Mouse (Mus musculus) inflammation-experienced regulatory T-cells, adult 16 weeks (primary cell): ENCODE results near the gene Olfr800. TPM values are rescaled to one million over a fixed set of nuclear protein-coding genes. Genes with fewer than 3 reads are reported as not detected.

Experiments used
- polyA plus RNA-seq: library from polyadenylated mRNA; unstranded; fragments of 100-300 nt; shearing (Covaris generic); gene quantifications from one replicate; pipeline ENCODE4 v1.2.1, GENCODE M21; 2017

Gene Olfr800
- polyA plus RNA-seq, result not detected

GRCm38 (mm10) chr10:129657394-129657793, at the start of gene Olfr800:
TSS of gene Olfr800 (plus strand) at chr10:129657694.

GRCm38 (mm10) chr10:129612470-129612869, 45.0 kb upstream of the Olfr800 start, which contains the start of gene Olfr796:
TSS of gene Olfr796 (minus strand) at chr10:129612570.

DNA sequence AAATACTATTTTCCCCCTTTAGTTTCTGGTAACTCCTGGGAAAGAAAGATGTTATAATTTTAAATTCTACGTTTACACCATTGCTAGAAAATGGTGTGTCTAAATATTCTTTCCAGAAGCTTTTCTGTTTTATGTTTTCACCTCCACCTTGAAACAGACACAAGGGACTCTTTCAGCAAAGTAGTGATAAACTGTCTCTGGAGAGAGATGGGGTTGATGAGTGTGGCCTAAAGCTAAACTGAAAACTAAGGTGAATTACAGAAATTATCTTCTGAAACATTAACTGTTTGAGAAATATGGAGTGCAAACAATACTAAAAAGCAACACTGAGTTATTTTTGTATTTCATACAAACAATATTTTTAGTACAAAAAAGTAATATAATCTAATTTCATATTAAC, 29.7 kb upstream of the Olfr800 start, which contains the start of gene Olfr798:
TSS of gene Olfr798 (minus strand) at position 101 of the 400 bp plus-strand sequence.

DNA sequence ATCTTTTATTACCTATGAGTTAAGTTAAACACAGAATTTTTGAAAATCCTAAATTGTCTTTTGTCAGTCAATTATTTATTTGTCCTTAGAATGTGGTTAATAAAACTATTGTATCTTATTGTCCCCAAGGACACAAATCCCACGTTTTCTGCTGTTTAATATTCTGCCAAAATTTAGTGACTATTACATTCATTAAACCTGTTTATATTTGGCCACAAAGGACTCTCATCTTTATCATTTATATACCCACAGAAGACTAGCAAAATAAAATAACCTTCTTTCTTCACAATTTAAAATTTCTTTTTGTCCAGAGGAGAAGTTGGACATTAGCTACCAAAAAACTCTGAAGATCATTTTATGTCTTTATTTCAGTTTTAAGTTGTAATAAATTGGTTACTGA, 20.3 kb upstream of the Olfr800 start, which contains the start of gene Olfr799:
TSS of gene Olfr799 (plus strand) at position 301 of the 400 bp plus-strand sequence.

GRCm38 (mm10) chr10:129673765-129674164, 16.3 kb downstream of the Olfr800 start, which contains the start of gene Olfr801:
TSS of gene Olfr801 (minus strand) at chr10:129673865.

GRCm38 (mm10) chr10:129688069-129688468, 30.6 kb downstream of the Olfr800 start, which contains the start of gene Olfr802:
TSS of gene Olfr802 (minus strand) at chr10:129688169.

GRCm38 (mm10) chr10:129694186-129694585, 36.7 kb downstream of the Olfr800 start, which contains the start of gene Olfr803:
TSS of gene Olfr803 (minus strand) at chr10:129694286.

GRCm38 (mm10) chr10:129702910-129703309, 45.4 kb downstream of the Olfr800 start, which contains the start of gene Olfr804:
TSS of gene Olfr804 (plus strand) at chr10:129703210.

Other genes with a start within 250 kb of the Olfr800 start
- gene Olfr786, start 230.4 kb upstream of the Olfr800 start, polyA plus RNA-seq, result not detected
- gene Olfr787, start 195.8 kb upstream of the Olfr800 start, polyA plus RNA-seq, result 0.07 TPM
- gene Olfr788, start 186.7 kb upstream of the Olfr800 start, polyA plus RNA-seq, result not detected
- gene Olfr789, start 172.9 kb upstream of the Olfr800 start, polyA plus RNA-seq, result not detected
- gene Olfr790, start 159.2 kb upstream of the Olfr800 start, polyA plus RNA-seq, result not detected
- not detected for gene Olfr791, start 135.9 kb upstream of the Olfr800 start, polyA plus RNA-seq
- gene Olfr792, start 118.5 kb upstream of the Olfr800 start, polyA plus RNA-seq, result not detected
- not detected for gene Olfr794, start 90.0 kb upstream of the Olfr800 start, polyA plus RNA-seq
- not detected for gene Olfr796, start 45.1 kb upstream of the Olfr800 start, polyA plus RNA-seq
- not detected for gene Olfr798, start 29.8 kb upstream of the Olfr800 start, polyA plus RNA-seq
- not detected for gene Olfr799, start 20.2 kb upstream of the Olfr800 start, polyA plus RNA-seq
- gene Olfr801, start 16.2 kb downstream of the Olfr800 start, polyA plus RNA-seq, result not detected
- gene Olfr802, start 30.5 kb downstream of the Olfr800 start, polyA plus RNA-seq, result not detected
- gene Olfr803, start 36.6 kb downstream of the Olfr800 start, polyA plus RNA-seq, result not detected
- gene Olfr804, start 45.5 kb downstream of the Olfr800 start, polyA plus RNA-seq, result not detected
- gene Olfr805, start 71.7 kb downstream of the Olfr800 start, polyA plus RNA-seq, result not detected
- not detected for gene Olfr806, start 84.2 kb downstream of the Olfr800 start, polyA plus RNA-seq
- gene Olfr807, start 100.1 kb downstream of the Olfr800 start, polyA plus RNA-seq, result not detected
- not detected for gene Olfr808, start 107.8 kb downstream of the Olfr800 start, polyA plus RNA-seq
- not detected for gene Olfr809, start 116.9 kb downstream of the Olfr800 start, polyA plus RNA-seq
- gene Olfr810, start 137.2 kb downstream of the Olfr800 start, polyA plus RNA-seq, result not detected
- not detected for gene Olfr811, start 146.7 kb downstream of the Olfr800 start, polyA plus RNA-seq
- gene Olfr812, start 188.4 kb downstream of the Olfr800 start, polyA plus RNA-seq, result not detected
- gene Olfr813, start 197.7 kb downstream of the Olfr800 start, polyA plus RNA-seq, result not detected
- gene Olfr814, start 222.2 kb downstream of the Olfr800 start, polyA plus RNA-seq, result not detected
- gene Olfr815, start 248.2 kb downstream of the Olfr800 start, polyA plus RNA-seq, result not detected